Mouse (Mus musculus) natural killer cell, adult 2 months (primary cell): ENCODE measurements around the gene Iglon5.

ENCODE experiments used
- DNase-seq, 2 experiments: peaks; one replicate each; pipeline ENCODE4 v3.0.0; 2022; ENCODE audit warnings: low spot score in 2 of 2

Iglon5 gene

DNA sequence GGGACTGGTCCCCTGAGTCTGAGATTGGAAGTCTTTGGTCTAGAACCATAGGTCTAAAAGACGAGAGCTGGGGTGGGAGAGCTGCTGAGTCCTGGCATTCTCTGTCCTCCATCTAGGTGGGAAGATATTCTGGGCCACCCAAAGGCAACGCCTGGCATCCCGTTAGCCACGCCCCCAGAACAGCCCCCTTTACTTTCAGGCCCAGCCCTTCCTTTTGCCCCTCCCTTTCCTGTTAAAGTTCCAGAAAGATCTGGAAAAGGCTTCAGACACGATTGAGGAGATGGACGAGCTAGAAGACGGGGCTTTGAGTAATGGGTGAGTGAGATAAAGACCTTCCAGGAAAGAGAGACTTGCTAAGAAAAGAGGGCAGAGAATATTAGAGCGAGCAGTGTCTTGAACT lies 62.5 kb downstream of the Iglon5 start, which contains the start of gene Lim2:
TSS of gene Lim2 (plus strand) at position 265 of the 400 bp plus-strand sequence.
- no peak for DNase-seq

DNA sequence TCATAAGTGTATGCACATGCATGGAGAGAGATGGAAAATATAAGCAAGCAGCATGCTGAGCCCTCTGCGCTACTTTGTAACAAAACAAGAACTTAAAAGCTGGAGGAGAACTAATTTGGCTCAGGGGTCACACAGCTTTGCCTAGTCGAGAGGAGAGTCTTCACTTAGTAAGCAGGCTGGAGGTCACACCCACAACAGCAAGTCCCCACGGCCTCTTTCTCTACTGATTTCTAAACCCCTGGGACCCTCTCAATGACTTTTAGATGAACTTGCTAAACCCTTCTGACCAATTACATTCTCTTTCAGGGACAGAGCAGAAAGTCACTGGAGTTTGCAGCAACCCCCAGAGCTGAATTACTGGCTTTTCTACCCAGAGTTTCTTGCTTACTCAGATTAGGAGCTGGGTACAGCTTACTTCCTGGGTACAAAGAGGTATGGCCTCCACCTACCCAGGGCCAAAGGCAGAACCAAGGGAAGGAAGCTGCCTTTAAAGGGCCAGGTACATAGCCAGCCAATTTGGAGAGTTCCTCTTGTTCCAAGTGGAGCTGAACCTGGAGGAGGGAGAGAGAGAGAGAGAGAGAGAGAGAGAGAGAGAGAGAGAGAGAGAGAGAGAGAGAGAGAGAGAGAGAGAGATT lies 65.8 kb downstream of the Iglon5 start:
- DNase-seq, result peak in 1 of 2 experiments; percentile 21

DNA sequence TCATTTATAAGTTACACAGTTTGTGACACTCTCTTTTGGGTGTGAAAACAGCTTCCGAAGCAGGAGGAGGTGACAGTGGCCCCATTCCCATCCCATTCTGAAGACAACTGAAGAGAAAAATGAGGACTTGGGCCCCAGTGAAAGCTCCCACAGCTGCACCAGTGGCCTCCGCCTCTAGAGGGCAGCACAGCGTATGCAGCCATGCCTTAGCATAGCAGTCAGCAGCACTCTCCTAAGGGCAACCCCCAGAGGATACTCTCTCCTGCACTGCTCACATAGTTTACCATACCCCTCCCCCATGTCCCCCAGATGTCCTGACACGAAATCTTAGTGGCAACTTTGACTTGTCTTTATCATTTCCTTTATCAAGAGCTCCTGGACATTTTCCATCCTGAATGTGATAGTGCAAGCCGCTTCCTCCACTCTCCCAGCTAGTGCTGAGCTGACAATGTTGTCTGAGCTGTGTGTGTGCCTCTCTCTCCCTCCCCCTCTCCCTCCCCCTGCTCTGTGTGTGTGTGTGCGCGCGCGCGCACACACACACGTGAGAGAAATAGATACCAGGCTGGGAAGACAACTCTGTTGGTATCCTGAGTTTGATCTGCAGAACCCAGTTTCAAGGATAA lies 66.8 kb downstream of the Iglon5 start:
- DNase-seq, result peak; percentile 76 to 80
